Mouse (Mus musculus) spleen, adult 2 months (tissue): Measurements from ENCODE around the gene Ddx5.
A peak's percentile ranks its signal among the peaks of the same experiment; 100 is the strongest.

Experiments used
- CTCF ChIP-seq: fragments of 200-500 bp; IDR thresholded peaks from 2 replicates; pipeline ENCODE4 v1.5.1; 2011; ENCODE audit warnings: mild to moderate bottlenecking, inconsistent platforms; ENCODE audit not compliant: insufficient read depth, insufficient read length, insufficient replicate concordance; ENCODE audit errors: extremely low read depth
- POLR2A ChIP-seq: fragments of 200-500 bp; IDR thresholded peaks from 2 replicates; pipeline ENCODE4 v1.6.1; 2011; ENCODE audit warnings: low read depth, low read length, inconsistent platforms

GRCm38 (mm10) chr11:106788775-106789459, at the start of gene Ddx5, which contains the start of gene Cep95:
- TF ChIP-seq POLR2A (peak; percentile 32), CTCF (peak; percentile 6; the same call in 1 of the 2 replicates)
